Mouse (Mus musculus) kidney, postnatal 36 days (tissue): Measurements from ENCODE around the gene Ndufb2.
A peak's percentile ranks its signal among the peaks of the same experiment; 100 is the strongest.

Source experiments
- DNase-seq, 2 experiments: peaks; one replicate each; pipeline ENCODE4 v3.0.0; 2021 to 2022; ENCODE audit warnings: mixed read lengths in 2 of 2

Gene Ndufb2

DNA sequence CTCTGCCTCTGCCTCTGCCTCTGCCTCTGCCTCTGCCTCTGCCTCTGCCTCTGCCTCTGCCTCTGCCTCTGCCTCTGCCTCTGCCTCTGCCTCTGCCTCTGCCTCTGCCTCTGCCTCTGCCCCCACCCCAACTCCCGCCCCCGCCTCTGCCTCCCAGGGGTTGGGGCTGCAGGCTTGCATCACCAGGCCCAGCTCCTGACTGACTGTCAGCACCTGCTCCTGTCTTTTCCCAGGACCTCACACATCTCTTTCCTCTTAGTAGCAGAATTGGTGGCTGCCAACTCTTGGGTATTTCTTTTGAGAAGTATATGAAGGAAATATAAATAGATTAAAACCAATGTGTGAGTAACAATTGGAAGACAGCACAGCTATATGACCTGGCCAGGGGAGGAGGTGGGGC, 11.8 kb upstream of the Ndufb2 start:
- DNase-seq = no peak

DNA sequence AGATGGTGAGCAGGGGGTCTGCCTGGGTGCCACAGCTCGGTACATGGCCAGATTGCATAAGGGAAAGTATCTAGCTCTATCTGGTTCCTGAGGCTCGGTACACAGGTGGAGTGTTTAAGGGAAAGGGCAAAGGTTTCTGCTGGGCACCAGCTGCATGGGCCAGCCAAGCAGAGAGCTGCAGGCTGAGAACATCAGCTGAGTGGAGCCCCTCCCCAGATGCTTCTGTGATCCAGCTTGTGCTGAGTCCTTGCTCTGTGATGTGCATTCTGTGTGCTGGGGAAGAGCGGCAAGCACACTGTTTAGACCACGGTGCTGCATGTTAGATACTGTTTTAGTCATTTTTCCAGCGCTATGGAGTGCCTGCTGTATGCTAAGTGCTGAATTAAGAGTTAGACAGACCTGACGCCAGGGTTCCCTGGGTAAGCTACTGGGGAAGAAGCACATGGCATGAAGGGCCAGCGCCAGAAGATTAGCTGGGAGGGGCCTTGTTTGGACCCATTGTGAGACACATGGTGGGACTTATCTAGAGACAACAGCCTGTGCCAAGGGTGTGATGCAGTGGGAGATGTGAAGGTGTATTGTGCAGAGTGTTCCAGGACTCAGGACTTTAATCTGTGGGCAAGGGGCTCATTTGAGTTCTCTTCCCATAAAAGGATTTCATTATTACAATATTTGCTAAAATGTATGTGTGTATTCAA, 11.1 kb upstream of the Ndufb2 start:
- no peak for DNase-seq

DNA sequence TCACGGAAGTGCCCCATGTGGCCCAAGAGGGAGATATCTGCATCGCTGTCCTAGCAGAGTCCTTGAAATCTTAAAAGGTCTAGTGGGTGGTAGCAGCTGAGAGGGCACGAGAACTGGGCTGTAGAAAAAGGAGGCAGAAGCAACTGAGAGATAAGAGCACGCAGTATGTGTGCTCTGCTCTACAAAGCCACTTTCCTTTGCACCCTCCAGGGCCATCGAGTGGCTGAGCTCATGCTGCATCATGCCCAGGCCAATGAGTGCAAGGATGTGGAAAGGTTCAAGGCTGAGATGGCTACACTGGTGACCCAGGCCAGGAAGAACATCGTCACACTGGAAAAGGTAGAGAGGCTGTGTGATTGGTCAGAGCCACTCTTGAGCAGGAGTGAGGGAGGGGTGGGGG, 6.9 kb upstream of the Ndufb2 start, which contains the start of gene Gm42420:
Gene Gm42420 (plus strand): TSS at position 237 of the 400 bp plus-strand sequence.
- DNase-seq = no peak

DNA sequence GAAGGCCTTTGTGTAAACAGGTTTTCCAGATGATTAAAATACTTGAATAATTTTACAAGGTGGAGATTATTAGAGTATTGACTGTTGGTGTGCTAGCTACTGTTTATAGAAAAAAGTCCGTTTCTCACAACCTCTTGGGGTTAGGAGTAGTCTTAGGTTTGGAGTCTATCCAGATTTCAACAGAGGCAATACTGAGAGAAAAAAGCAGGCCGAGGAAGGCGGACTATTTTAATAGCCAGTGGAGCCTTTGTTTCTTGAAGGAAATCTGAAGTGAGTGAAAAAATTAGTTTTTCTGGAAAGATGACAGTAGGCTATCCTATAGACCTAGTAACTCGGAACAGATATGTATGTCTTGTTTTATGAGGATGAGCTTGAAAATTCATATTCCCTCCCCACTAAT, 893 bp upstream of the Ndufb2 start:
- DNase-seq = no peak

DNA sequence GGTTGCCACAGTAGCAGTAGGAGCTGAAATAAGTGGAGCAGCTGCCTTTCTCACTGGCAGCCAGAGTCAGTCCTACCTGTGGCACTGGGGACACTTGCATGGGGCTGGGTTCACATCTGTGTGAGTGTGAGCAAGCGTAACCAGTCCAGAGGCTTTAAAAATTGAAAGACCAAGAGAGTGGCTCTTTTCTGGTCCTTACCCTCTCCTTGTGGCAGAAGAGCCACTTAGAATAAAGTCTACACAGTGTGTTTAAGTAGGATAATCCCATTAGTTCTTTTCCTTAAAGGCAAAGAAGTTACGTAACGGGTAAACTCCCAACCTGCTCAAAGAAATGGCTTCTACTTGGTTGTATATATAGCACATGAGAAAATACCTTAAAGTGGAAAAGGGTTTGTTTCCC, 8.5 kb downstream of the Ndufb2 start:
- DNase-seq = no peak

DNA sequence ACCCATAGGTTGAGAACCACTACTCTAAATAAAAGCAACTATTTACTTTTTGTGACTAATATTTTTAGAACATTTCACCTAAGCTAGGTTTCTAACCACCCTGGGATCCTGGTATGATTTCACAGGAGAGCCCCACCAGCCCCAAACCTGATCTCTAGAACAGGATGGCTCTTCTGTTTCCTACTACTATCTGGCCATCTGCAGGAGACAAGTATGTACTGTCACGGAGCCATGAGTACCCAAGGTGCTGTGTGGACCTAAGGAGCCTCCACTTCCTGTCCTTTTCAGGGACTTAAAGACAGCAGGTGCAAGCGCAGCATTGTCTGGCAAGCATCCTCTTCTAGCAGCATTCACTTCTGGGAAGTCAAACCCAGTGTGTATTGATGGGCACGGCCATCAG, 9.5 kb downstream of the Ndufb2 start:
- DNase-seq = no peak

DNA sequence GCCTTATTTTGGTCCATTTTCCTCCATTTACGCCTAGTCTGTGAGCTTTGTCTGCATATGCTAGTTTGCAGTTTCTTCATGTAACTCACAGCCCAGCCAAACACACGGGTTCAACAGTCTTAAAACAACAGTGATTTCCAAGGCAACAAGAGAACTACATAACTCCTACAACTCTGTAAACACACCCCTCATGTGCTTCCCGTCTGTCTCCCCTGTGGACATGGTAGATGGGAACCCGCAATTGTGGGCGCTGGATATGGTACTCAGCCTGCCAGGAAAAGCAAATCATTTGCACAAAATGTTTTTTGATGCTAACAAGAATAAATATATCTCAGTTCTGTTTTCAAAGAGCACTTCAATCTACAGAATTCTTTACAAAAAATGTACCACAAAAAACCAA, 12.2 kb downstream of the Ndufb2 start:
- DNase-seq = no peak

DNA sequence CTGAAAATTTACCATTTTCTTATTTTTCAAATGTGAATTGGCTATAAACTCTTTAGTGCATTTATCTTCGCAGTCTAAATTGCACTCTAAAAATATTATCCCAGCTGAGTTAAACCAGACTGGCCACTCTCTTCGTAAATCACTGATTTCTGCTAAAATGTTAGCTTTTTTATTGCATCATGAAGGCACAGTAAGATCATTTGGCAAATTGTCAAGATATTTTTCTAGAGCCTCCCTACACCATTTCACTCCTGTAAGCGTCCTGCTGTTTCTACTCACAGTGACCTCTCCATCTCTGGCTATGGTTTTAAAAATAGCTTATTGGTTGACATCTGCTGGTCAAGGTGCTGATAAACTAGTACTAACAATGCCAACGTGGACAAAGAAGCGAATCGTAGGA, 13.7 kb downstream of the Ndufb2 start:
- no peak for DNase-seq

DNA sequence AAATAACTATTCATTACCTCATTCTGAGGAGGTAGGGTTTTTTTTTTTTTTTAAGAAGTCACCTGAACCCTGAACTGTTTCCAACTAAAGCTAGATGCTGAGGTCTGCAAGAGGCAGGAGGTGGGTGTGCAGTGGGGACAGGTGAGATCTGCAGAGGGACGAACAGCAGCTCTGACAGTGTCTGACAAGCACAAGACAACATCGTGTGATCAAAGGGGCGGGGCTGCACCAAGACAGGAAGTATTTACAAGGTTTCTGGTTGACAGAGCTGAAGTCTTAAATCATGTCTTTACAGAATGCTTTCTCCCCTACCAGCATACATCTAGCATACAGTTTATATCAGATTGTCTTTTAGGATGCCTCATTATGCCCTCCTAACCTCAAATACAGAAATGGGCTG, 14.5 kb downstream of the Ndufb2 start:
- DNase-seq = peak; percentile 25 to 53

DNA sequence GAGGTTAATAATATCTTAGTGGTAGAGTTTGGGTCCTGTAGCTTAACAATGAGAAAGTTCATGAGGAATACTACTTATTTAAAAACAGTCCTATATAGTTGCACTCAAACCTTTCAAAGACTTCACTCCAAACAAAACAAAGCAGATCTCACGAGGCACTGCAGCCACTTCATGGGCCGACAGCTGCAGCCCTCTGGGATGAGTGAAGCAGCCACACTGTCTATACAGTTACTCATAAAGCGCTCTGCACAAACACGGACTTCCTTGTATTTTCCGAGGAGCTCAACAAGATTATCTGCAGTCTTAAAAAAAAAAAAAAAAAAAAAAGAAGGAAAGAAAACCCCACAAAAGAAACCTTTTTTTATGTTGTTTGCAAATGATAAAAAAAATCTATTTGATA, 15.0 kb downstream of the Ndufb2 start:
- no peak for DNase-seq

DNA sequence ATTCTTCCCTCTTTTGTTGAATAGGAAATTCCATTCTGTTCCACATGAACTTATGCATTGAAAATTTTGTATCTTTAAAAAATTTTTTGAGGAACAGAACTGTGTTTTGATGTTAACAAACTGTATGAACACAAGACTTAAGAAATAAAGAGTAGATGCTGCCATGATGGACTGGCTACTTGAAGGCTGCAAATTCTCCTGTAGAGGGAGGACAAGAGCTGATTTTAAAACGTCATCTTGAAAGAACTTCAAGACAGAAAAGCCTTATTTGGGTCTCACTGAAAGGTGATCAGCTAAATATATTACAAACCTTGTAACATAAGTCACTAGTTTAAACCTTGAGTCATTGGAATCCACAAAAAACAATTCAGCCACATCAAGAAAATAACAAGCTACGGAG, 17.8 kb downstream of the Ndufb2 start:
- DNase-seq = no peak

DNA sequence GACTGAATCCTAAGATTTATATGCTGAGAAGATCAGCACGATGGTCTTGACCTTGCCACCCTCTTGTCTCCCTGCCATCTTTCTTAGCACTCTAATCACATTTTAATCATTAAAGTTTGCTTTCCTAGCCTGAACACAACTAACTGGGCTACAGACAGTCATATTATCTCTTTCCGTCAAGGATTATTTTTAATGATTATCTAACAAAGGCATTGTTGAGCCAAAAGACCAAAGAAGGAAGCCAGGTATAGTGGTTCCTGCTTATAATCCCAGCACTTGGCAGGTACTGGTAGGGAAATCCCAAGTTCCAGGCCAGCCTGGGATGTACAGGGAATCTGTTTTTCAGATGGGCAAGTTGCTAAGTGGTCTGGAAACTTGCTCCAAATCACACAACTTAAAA, 18.9 kb downstream of the Ndufb2 start:
- peak; percentile 13 to 20 for DNase-seq
